Mouse (Mus musculus): ENCODE results near the gene Setd2.

DNA sequence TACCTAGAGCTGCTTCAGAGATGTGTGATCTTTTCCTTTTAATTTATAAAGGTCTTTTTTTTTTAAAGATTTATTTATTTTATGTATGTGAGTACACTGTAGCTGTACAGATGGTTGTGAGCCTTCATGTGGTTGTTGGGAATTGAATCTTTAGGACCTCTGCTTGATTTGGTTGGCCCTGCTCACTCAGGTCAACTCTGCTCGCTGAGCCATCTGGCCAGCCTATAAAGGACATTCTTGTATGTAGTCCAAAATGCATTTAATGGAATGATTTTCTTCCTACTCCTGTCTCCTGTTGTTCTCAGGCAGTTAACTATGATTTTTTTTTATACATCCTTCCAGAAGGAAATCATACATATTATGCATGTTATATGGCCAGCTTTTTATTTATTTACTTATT, 51.1 kb downstream of the Setd2 start:
- TF ChIP-seq USF1 (IDR thresholded peaks at IDR 0.05; ENCODE audit: low read depth, low read length) (no peak), NELFE (IDR thresholded peaks at IDR 0.05; ENCODE audit: low read depth, low read length) (no peak), POLR2A (IDR thresholded peaks at IDR 0.05; ENCODE audit: control insufficient read depth in 1 of 2, insufficient read depth in 1 of 2, low read depth in 1 of 2, low read length in 2 of 2, poor library complexity in 1 of 2) (no peak), JUND (IDR thresholded peaks at IDR 0.05; ENCODE audit: low read depth, low read length) (no peak), MAFK (IDR thresholded peaks at IDR 0.05; ENCODE audit: borderline replicate concordance, low read depth, low read length) (no peak), CTCF (IDR thresholded peaks at IDR 0.05 in 2 of 3, conservative IDR thresholded peaks at IDR 0.05 in 1 of 3; ENCODE audit: control insufficient read depth in 1 of 3, insufficient read depth in 1 of 3, low read depth in 2 of 3, low read length in 3 of 3, poor library complexity in 1 of 3, severe bottlenecking in 1 of 3) (no peak), POLR2AphosphoS2 (IDR thresholded peaks at IDR 0.05; ENCODE audit: low read length) (no peak), MAX (IDR thresholded peaks at IDR 0.05; ENCODE audit: low read length) (no peak), TCF12 (IDR thresholded peaks at IDR 0.05; ENCODE audit: low read depth, low read length) (no peak), CHD2 (IDR thresholded peaks at IDR 0.05; ENCODE audit: low read length) (no peak), BHLHE40 (IDR thresholded peaks at IDR 0.05; ENCODE audit: borderline replicate concordance, low read depth, low read length) (no peak), EP300 (IDR thresholded peaks at IDR 0.05; ENCODE audit: low read depth in 1 of 2, low read length in 2 of 2) (no peak)

All from MEL (cell line).